Mouse (Mus musculus) stomach, postnatal 0 days (tissue): Measurements from ENCODE around the gene Mapk1ip1l.

Source experiments
- CTCF ChIP-seq: IDR thresholded peaks from 2 replicates; pipeline ENCODE4 v1.5.1; 2016; ENCODE audit warnings: antibody characterized with exemption, low read depth, mild to moderate bottlenecking, moderate library complexity
- EP300 ChIP-seq: optimal IDR thresholded peaks from 2 replicates; pipeline ENCODE3; 2016; ENCODE audit warnings: antibody characterized with exemption

DNA sequence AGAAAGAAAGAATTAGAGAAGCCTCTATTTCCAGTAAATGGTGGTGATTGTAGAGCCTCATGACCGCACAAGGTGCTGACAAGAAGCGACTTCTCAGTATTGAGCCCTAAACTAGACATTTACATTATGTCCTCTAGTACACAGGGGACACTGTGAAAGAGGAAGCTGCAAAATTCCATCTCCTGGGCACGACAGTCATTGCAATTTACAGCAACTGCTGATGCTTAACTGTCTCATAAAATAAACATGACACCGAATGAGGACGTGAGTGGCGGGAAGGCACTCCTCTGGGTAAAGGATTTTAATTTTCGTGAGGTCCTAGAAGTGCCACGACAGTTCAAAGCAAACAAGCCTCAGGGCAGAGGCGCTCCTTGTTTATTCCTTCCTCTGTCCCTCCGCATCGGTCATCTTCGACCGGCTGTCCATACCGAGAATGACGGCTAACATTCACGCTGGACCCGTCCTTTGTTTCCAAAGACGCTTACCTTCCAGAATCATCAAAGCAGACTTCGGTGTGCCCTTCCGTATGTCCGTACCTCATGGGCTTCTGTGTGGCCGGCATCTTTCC, 21.9 kb upstream of the Mapk1ip1l start:
- TF ChIP-seq CTCF (no peak), EP300 (no peak)
